Comparison of ENCODE assay signal across 19 mouse cellular contexts in genomic region chr9:71015942-71016341, GRCm38 (mm10).
DNase-seq lines count a peak whose midpoint lies in the region; ATAC-seq and TF ChIP-seq lines count a peak whose summit lies in the region.
"Had no signal": no experiment of that assay in that cellular context is flagged by ENCODE, and none has a peak within 500 bp of the region (broad histone marks: within the 10 kb centered on the region; RNA-seq: fewer than 3 reads in every experiment).

No protein-coding gene starts in this region.

- H3K27me3 ChIP-seq in MEL (ENCODE audit: control insufficient read depth in 1 of 2, insufficient read depth in 2 of 2, low read length in 2 of 2), result peaks cover 0 to 4% of the 10 kb centered on the region in 2 experiments; a peak in 2 of 4 replicates
- no peaks in the 10 kb centered on the region for H3K27me3 ChIP-seq in limb, embryonic 10.5 days (ENCODE audit: low read depth, poor library complexity, severe bottlenecking)
- H3K27me3 ChIP-seq: hindbrain, embryonic 15.5 days; limb, embryonic 13.5 days had no signal

- no peak for TF ChIP-seq POLR2A in MEL (IDR thresholded peaks at IDR 0.05; ENCODE audit: control insufficient read depth in 1 of 2, insufficient read depth in 1 of 2, low read depth in 1 of 2, low read length in 2 of 2, poor library complexity in 1 of 2)
- TF ChIP-seq POLR2A in olfactory bulb, adult 2 months (IDR thresholded peaks at IDR 0.05; ENCODE audit: insufficient read depth, low read depth, low read length), result no peak

- ATAC-seq in frontal cortex, adult (ENCODE audit: low TSS enrichment), result peak; percentile 79
- ATAC-seq: liver, postnatal 0 days had no signal

- no peaks in the 10 kb centered on the region for H3K79me2 ChIP-seq in MEL (ENCODE audit: control insufficient read depth, insufficient read depth, low read length, poor library complexity)

- no peak overlapping the region for H3K4me3 ChIP-seq in MEL (ENCODE audit: control insufficient read depth in 1 of 2, insufficient read depth in 1 of 2, low read depth in 2 of 2, low read length in 2 of 2)
- no peak overlapping the region for H3K4me3 ChIP-seq in olfactory bulb, adult 2 months (ENCODE audit: insufficient read depth, low read depth, low read length)
- H3K4me3 ChIP-seq in limb, embryonic 10.5 days, result no peak overlapping the region
- H3K4me3 ChIP-seq: forebrain, embryonic 10.5 days; hindbrain, embryonic 15.5 days; limb, embryonic 13.5 days; myocyte had no signal

- whole genome bisulfite sequencing in olfactory bulb, adult 2 months, result 49% methylated on average over 3 of the region's 3 CpGs
- WGBS in limb, embryonic 10.5 days, result 93% methylated on average over 3 of the region's 3 CpGs

- TF ChIP-seq RAD21 in MEL (IDR thresholded peaks at IDR 0.05; ENCODE audit: low read depth, low read length), result no peak

- no peaks in the 10 kb centered on the region for H3K9me3 ChIP-seq in MEL (replicated peaks; ENCODE audit: insufficient read depth, low read length)
- H3K9me3 ChIP-seq in limb, embryonic 10.5 days (replicated peaks), result no peaks in the 10 kb centered on the region
- H3K9me3 ChIP-seq: forebrain, embryonic 10.5 days; hindbrain, embryonic 15.5 days; limb, embryonic 13.5 days had no signal

- no peak for DNase-seq in frontal cortex, postnatal 25 days (ENCODE audit: low spot score in 2 of 2)
- peak; percentile 11 for DNase-seq in MEL (ENCODE audit: low read depth, low spot score)
- DNase-seq in layer of hippocampus, adult 9-11 months, result peak; percentile 76
- DNase-seq in urinary bladder, postnatal 14 days (ENCODE audit: low spot score), result no peak
- no peak for DNase-seq in limb, embryonic 10.5 days (ENCODE audit: low spot score)
- no peak for DNase-seq in heart, adult 8-10 months (ENCODE audit: low spot score)
- DNase-seq: adrenal gland, postnatal 14 days; B cell, adult 2 months; kidney, adult 11 months; kidney, postnatal 14 days; liver, postnatal 0 days; lung, postnatal 36 days; thymus, adult 2 months had no signal

- no peak for TF ChIP-seq CTCF in MEL (IDR thresholded peaks at IDR 0.05 in 2 of 3, conservative IDR thresholded peaks at IDR 0.05 in 1 of 3; ENCODE audit: control insufficient read depth in 1 of 3, insufficient read depth in 1 of 3, low read depth in 2 of 3, low read length in 3 of 3, poor library complexity in 1 of 3, severe bottlenecking in 1 of 3)
- TF ChIP-seq CTCF in olfactory bulb, adult 2 months (IDR thresholded peaks at IDR 0.05; ENCODE audit: insufficient read depth, low read depth, low read length), result no peak

- TF ChIP-seq EP300 in MEL (IDR thresholded peaks at IDR 0.05; ENCODE audit: low read depth in 1 of 2, low read length in 2 of 2), result no peak

- no peaks in the 10 kb centered on the region; a peak in 1 of 4 replicates for H3K36me3 ChIP-seq in MEL (ENCODE audit: control insufficient read depth in 1 of 2, insufficient read depth in 2 of 2, low read length in 2 of 2)
- no peaks in the 10 kb centered on the region for H3K36me3 ChIP-seq in limb, embryonic 10.5 days
- H3K36me3 ChIP-seq: forebrain, embryonic 10.5 days; hindbrain, embryonic 15.5 days; limb, embryonic 13.5 days had no signal

- H3K27ac ChIP-seq in MEL (ENCODE audit: control insufficient read depth, low read depth, low read length), result no peak overlapping the region
- H3K27ac ChIP-seq in olfactory bulb, adult 2 months (ENCODE audit: insufficient read depth, low read depth, low read length), result 0 out of 2 replicates have a peak overlapping the region, but pooled peaks have one; percentile 51
- H3K27ac ChIP-seq in limb, embryonic 10.5 days, result no peak overlapping the region
- H3K27ac ChIP-seq: forebrain, embryonic 10.5 days; hindbrain, embryonic 15.5 days; limb, embryonic 13.5 days had no signal

- peaks cover 0 to 3% of the 10 kb centered on the region in 2 experiments; a peak in 1 of 4 replicates for H3K4me1 ChIP-seq in MEL (ENCODE audit: control insufficient read depth in 1 of 2, insufficient read depth in 2 of 2, low read length in 2 of 2)
- peaks cover 9% of the 10 kb centered on the region for H3K4me1 ChIP-seq in olfactory bulb, adult 2 months (ENCODE audit: control insufficient read depth, insufficient read depth, low read length)
- H3K4me1 ChIP-seq in limb, embryonic 10.5 days, result no peaks in the 10 kb centered on the region
- H3K4me1 ChIP-seq: hindbrain, embryonic 15.5 days; limb, embryonic 13.5 days had no signal

- no peak overlapping the region for H3K9ac ChIP-seq in MEL (ENCODE audit: control insufficient read depth, low read depth, low read length, poor library complexity, severe bottlenecking)
- H3K9ac ChIP-seq: hindbrain, embryonic 15.5 days; limb, embryonic 13.5 days; liver, postnatal 0 days had no signal

TF ChIP-seq in MEL, 35 proteins besides CTCF, POLR2A, EP300 and RAD21:
- TF ChIP-seq GATA1 (IDR thresholded peaks at IDR 0.05; ENCODE audit: low read depth, low read length) (0 out of 2 replicates have a peak, but pooled peaks have one; percentile 10), E2F4 (IDR thresholded peaks at IDR 0.05; ENCODE audit: borderline replicate concordance, low read depth, low read length) (no peak), MEF2A (IDR thresholded peaks at IDR 0.05; ENCODE audit: extremely low read depth, insufficient replicate concordance, low read depth, low read length, poor library complexity, severe bottlenecking) (no peak), UBTF (IDR thresholded peaks at IDR 0.05; ENCODE audit: borderline replicate concordance, insufficient read depth, low read depth, low read length) (no peak), NRF1 (IDR thresholded peaks at IDR 0.05; ENCODE audit: insufficient read depth, low read depth, low read length, poor library complexity, severe bottlenecking) (no peak), MXI1 (IDR thresholded peaks at IDR 0.05; ENCODE audit: low read depth, low read length) (no peak), TAL1 (IDR thresholded peaks at IDR 0.05; ENCODE audit: low read length) (no peak)

Comparison
In these comparisons a context has a peak if more than half of its experiments do, and no peak if none do; other contexts are left out.
1. DNase-seq: peak in MEL (single experiment) and layer of hippocampus, adult 9-11 months (single experiment); none in frontal cortex, postnatal 25 days (0 of 2), urinary bladder, postnatal 14 days (single experiment), limb, embryonic 10.5 days (single experiment) and heart, adult 8-10 months (single experiment).